Mouse (Mus musculus) gastrocnemius, postnatal 10 days (tissue): ENCODE results near the gene Gm5089. TPM values are rescaled to one million over a fixed set of nuclear protein-coding genes. Genes with fewer than 3 reads are reported as not detected.

Experiments used
- DNase-seq: peaks from one replicate; pipeline ENCODE4 v3.0.0; 2021; ENCODE audit warnings: mixed read lengths
- total RNA-seq, 2 experiments: library from RNA; stranded (reverse); gene quantifications; 2 replicates each; pipeline ENCODE4 v1.2.3; 2021

Gene Gm5089
- total RNA-seq, 2 experiments from 2014 or later: not detected

DNA sequence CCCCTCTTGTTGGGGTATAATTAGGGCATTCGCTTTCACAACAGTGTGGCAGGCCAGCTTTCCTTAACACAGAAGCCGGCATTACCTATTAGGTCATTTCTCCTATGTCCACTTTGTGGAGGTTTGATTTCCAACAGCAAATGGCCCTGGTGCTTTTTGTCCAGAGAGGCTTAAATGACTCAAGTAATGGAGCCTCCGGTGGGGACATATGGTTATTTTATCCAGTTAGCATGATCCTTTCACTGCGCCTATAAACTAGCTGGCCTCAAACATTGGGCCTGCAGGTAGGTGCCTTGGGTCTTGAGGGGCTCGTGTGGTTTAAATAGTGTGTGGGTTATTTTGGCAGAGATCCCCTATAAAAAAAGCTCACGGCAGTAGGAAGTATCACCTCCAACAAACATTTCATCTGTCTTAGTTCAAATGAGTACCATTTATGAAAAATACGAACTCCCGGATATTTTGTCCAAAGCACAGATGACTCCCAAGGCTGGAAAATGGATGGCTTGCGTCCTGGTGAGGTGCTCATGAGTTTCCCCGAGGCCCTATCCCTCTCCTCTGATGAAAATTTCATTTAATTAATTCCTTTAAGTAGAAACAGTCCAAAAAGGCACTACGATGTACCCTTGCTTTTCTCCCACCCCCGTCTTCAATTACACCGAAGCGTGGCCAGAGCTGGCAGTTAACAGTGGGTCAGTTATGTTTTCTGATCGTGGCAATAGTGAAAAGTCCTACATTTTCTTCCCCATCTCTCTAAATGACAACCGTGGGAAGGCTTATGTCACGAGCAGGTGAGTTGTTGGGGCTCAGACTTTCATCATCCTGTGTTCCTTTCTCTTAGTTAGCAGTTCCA is 64.4 kb downstream of the Gm5089 start:
- no peak for DNase-seq

DNA sequence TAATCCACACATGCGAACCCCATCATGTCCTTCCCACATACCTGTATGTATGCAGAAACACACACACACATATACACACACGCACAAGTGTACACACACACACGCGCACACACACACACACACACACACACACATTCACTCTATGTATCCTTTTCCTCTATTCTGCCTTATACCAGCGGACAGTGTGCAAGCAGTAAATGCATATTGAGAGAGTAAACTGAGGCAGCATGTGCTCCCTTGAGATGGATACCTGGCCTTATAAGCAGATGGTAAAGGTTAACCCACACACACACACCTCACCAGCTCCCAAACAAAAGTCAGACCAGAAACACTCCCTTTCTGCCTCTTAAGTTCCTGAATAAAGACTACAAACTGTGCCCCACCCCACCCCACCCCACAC is 65.2 kb downstream of the Gm5089 start:
- DNase-seq: no peak

DNA sequence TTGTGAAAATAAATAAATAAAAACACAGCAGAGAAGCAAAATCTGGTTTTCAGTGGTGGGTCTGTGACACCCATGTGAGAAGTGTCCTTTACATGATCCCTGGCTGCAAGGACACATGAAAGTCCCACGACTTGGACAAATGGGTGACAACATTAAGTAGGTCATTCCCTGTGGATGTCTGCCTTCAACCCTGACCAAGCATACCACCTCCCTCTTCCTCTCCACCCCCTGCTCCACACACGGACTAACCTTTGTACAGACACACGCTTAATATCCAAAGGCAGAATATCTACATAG is 65.7 kb downstream of the Gm5089 start:
- DNase-seq: no peak

Other genes starting within 250 kb of the Gm5089 start
- gene Zic5, start 14.6 kb upstream of the Gm5089 start, total RNA-seq: not detected
- gene Zic2, start 24.3 kb upstream of the Gm5089 start, total RNA-seq: not detected
- not detected for gene Gm10837, start 39.5 kb upstream of the Gm5089 start, total RNA-seq
- gene Pcca, start 83.2 kb upstream of the Gm5089 start, total RNA-seq: 10 to 100 TPM; 39.1 TPM